Mouse (Mus musculus) lung, postnatal 0 days (tissue): ENCODE measurements at regions not wholly inside any gene's neighbourhood (a gene's known extent, or its start where the extent isn't known, plus 50 kb on each side); places are given as distances from the start of the nearest gene placed in this dataset.

ENCODE experiments used
- CTCF ChIP-seq: IDR thresholded peaks from 2 replicates; pipeline ENCODE4 v1.5.1; 2016; ENCODE audit warnings: antibody characterized with exemption, mild to moderate bottlenecking
- EP300 ChIP-seq: IDR thresholded peaks from 2 replicates; pipeline ENCODE4 v1.6.1; 2016; ENCODE audit warnings: antibody characterized with exemption, mild to moderate bottlenecking, control low read depth

DNA sequence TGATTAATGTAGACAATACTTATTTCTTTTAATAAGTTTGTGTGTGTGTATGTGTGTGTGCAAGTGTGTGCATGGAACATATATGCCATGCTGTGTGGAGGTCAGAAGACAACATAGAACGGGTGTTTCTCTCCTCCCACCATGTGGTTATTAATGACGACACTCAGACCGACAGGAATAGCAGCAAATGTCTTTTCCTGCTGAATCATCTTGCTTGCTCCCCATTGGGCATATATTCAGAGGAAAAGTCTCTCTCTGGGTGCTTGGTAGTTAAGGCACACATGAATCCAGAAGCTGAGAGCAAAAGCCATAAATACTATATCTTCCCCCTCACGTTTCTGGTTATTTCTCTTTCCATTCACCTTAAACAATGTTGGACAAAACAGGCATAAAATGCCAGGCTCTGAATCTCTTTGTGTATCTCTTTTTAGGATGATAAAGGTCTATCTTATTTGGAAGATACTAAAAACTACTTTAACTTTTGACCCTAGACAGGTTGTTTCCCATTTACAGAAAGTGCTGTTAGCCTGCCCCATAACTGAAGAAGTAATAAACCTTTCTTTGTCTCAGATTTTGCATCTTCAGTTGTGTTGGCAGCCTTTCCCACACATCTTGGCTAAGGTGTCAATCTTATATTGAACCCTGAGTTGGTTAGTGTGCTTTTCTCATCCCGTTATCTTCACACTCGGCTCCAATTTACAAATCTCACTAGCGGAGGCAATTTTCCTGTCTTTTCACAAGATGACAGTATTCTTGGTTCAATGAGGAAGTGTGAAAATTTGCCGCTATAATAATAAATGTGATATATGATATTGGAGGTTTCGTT lies 337.9 kb downstream of the Pdha2 start:
- TF ChIP-seq CTCF (no peak), EP300 (no peak)
